Mouse (Mus musculus) heart, adult 2 months (tissue): ENCODE measurements around the gene Cflar.
"Not testable (repeated sequence)": the region's sequence is repeated elsewhere in the genome, so short reads cannot be mapped to it uniquely, and the experiment has no call there.

ENCODE experiments used
- CTCF ChIP-seq: fragments of 200-600 bp; IDR thresholded peaks from 2 replicates; pipeline ENCODE4 v1.8.1; 2022; ENCODE audit warnings: antibody characterized with exemption, mild to moderate bottlenecking, moderate library complexity
- EP300 ChIP-seq: fragments of 200-500 bp; IDR thresholded peaks from 2 replicates; pipeline ENCODE4 v1.6.1; 2011; ENCODE audit warnings: low read depth, low read length, control low read depth; ENCODE audit not compliant: insufficient read depth

DNA sequence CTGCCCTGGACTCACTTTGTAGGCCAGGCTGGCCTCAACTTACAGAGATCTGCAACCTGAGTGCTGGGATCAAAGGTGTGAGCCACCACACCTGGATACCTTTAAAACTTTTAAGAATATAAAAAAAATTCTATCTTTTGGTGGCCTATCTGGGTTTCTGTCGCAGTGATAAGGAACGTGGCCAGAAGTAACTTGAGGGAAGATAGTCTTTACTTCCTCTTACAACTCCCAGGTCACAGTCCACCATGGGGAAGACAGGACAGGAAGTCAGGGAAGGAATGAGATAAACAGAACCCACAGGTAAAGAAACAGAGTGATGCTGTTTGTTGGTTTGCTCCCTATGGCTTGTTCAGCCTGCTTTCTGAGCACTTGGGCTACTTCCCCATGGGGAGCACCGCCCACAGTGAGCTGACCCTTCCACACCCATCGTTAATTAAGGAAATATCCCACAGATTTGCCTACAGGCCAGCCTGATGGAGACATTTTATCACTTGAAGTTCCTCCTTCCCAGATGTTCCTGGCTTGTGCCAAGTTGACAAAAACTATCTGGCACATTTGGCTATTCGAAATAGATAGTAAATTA is 10.6 kb upstream of the Cflar start:
- TF ChIP-seq EP300, CTCF: not testable (repeated sequence)
